Mouse (Mus musculus): ENCODE data around the gene Gm11541. TPM values are rescaled to one million over a fixed set of nuclear protein-coding genes. Genes with fewer than 3 reads are reported as not detected.

The Gm11541 gene
- total RNA-seq (2021): not detected
- long read RNA-seq, experiment 1: 0 reads
- long read RNA-seq, experiment 2: 0 reads

DNA sequence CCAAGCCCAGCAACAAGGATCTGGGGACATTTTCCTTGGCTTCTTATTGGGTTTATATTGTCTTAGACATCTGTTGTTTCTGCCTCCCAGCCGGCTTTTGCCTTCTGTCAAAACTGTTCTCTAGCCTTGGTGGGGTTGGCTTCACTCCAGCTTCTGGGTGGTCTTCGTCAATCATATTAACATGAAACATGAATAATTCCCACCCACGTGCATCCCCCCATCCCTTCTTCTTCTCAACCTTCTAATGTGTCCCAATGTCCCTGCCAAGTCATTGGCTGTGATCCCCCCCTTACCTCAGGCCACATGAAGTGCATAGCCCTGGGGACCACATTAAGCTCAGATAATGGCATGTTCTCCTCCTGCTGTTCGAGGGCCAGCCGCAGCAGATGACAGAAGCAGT is at the start of gene Gm11541:
Gm11541 (minus strand) TSS at position 28 of the 400 bp plus-strand sequence.
- no peak within 1 kb of the TSS for H3K27ac ChIP-seq
- intact Hi-C loops (cut with DNase I): no loop called here

DNA sequence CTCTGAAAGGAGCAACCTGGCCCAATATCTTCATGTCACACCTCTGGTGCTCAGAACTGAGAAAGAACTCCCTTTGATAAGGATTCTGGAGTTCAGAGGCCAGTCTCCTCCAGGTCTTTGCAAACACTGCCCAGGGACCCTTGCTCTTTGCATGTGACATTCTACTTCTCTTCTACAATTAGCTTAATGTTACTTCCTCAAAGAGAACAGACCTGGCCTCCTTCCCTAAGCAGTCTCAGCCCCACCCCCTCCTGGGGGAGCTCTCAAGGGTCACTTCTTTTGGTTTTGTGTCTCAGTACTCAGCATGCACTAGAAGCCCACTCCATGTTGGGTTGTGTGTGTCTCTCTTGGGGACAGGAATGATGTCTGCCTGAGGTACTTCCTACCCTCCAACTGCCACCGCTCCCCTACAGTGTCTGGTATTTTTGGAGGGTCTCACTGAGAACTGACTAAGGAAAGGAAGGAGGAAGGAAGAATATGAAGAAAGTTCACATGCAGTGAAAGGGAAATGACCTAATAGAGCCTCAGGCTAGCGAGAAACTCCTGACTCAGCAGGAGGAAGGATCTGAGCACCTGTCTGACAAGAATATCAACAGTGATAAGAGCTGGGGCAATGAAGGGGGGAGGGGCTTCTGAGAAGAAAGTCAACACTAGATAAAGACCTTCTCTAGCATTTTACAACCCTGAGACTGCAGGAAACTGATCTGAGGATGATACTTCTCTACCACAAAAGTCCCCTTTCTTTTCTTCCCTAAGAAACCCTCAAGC is 48.8 kb upstream of the Gm11541 start:
- Histone ChIP-seq H3K27ac (no peak overlapping the region), H3K4me3 (no peak overlapping the region)
- intact Hi-C loops (cut with DNase I): no loop called here
- no peak for DNase-seq (ENCODE audit: extremely low spot score in 1 of 2, low spot score in 2 of 2)
- TF ChIP-seq CTCF (IDR thresholded peaks at IDR 0.05): no peak

More for the DNA sequence above, at the start of gene Gm11541:
- H3K4me3 ChIP-seq: no peak within 1 kb of the TSS
- TF ChIP-seq CTCF (IDR thresholded peaks at IDR 0.05): no peak
- no peak for DNase-seq (ENCODE audit: extremely low spot score in 1 of 2, low spot score in 2 of 2)

DNA sequence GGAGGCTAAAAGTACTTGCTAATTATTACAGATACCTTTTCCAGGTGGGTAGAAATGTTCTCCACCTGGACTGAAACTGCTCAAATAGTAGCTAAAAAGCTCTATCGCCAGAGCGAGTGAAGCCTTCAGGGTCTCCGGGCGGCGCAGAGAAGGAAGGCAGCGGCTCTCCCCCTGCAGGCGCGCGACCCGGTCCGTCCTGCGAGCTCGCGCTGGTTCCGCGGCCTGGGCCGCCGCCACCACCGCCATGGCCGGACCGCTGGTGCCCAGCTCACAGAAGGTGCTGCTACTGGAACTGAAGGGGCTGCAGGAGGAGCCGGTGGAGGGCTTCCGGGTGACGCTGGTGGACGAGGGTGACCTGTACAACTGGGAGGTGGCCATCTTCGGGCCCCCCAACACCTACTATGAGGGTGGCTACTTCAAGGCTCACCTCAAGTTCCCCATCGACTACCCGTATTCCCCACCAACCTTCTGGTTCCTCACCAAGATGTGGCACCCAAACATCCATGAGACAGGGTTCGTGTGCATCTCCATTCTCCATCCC is 37.5 kb upstream of the Gm11541 start, which contains the start of gene Cdc34b:
Cdc34b (plus strand) TSS at position 51 of the 541 bp plus-strand sequence.
- no peak within 1 kb of the TSS for H3K27ac ChIP-seq
- DNase-seq (ENCODE audit: extremely low spot score in 1 of 2, low spot score in 2 of 2): no peak
- H3K4me3 ChIP-seq: no peak within 1 kb of the TSS
- intact Hi-C loops (cut with DNase I): no loop called here
- no peak for TF ChIP-seq CTCF (IDR thresholded peaks at IDR 0.05)

DNA sequence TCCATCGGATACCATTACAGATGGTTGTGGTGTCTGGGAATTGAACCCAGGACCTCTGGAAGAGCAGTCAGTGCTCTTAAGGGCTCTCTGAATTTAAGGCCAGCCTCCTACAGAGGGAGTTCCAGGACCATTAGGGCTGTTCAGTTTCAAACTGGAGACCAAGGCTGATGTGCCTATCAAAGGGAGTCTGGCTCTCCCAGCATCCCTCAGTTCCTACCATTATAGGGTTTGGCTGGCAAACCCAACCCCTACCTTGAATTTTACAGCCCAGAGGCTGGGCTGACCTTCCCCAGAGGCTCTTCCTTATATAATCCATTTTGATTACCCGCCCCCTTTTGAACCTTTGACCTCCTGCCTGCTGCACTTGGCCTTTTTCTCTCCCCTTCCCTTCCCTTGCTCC is 31.4 kb upstream of the Gm11541 start:
- no peak for TF ChIP-seq CTCF (IDR thresholded peaks at IDR 0.05)
- intact Hi-C loops (cut with DNase I): loop anchor here (5.0 kb wide), 1 partner anchor 42 kb away; no protein-coding TSS in a partner anchor

DNA sequence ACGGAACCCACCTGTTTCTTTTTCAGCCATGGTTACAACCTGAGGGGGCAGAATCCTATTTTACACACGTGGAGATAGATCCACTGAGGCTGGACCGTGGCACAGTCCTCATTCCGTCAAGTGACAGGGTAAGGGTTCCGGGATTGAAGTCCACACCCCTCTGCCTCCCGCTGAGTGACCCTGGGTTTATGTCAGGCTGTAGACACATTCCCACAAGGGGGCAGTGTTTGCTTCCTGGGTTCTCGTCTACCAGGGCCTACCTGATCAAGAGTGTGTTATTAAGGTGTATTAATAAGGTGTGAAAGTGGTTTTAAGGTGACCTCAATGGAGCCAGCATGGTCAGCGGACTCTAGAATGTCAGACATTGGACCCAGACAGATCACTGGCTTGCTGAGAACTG is 28.5 kb upstream of the Gm11541 start:
- TF ChIP-seq CTCF (IDR thresholded peaks at IDR 0.05): peak; percentile 43
- no peak for DNase-seq (ENCODE audit: extremely low spot score in 1 of 2, low spot score in 2 of 2)
- H3K4me3 ChIP-seq: no peak overlapping the region
- no peak overlapping the region for H3K27ac ChIP-seq
- intact Hi-C loops (cut with DNase I): no loop called here

More for the DNA sequence above, 31.4 kb upstream of the Gm11541 start:
- DNase-seq (ENCODE audit: extremely low spot score in 1 of 2, low spot score in 2 of 2): no peak
- H3K4me3 ChIP-seq: no peak overlapping the region
- H3K27ac ChIP-seq: no peak overlapping the region

DNA sequence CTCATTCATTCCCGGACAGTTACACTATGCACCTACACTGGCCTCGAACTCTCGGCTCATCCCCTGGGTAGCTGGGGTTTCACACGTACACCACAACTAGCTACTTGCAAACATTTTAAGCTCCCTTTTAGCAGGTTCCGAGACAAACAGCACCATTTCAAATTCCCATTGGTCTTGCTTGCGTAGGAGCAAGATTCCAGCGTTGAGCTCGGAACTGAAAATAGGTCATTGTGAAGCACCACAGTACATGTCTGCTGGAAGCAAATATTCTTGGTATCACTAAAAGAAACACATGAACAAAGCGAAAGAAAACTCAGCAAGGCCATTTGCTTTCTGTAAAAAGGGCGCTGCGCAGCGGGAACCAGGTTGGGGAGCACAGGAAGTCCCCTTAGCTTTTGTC is 26.9 kb upstream of the Gm11541 start:
- no peak overlapping the region for H3K4me3 ChIP-seq
- TF ChIP-seq CTCF (IDR thresholded peaks at IDR 0.05): no peak
- H3K27ac ChIP-seq: no peak overlapping the region
- intact Hi-C loops (cut with DNase I): loop anchor here (2.0 kb wide), 2 partner anchors 206 to 240 kb away; partner anchors contain the start of gene Col1a1
- peak in 1 of 2 experiments; percentile 10 for DNase-seq (ENCODE audit: extremely low spot score in 1 of 2, low spot score in 2 of 2)

DNA sequence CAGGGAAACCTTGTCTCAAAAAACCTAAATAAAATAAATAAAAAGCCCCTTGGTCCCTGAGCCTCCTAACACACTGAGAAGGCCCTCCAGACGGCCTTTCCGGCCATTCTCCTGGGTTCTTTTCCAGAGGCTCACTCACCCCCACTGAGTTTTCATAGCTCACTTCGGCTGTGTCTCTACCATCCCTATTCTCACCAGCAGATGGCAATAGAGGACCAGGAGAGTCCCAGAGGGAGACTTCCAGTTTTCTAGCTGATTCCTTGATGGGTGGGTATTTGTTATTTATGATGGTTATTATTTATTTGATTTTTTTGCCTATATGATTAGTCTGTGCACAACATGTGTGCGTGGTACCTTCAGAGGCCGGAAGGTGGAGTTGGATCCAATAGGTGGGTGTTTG is 26.0 kb upstream of the Gm11541 start:
- peak; percentile 50 to 74 for DNase-seq (ENCODE audit: extremely low spot score in 1 of 2, low spot score in 2 of 2)
- H3K4me3 ChIP-seq: no peak overlapping the region
- peak; percentile 93 for TF ChIP-seq CTCF (IDR thresholded peaks at IDR 0.05)
- H3K27ac ChIP-seq: no peak overlapping the region
- intact Hi-C loops (cut with DNase I): loop anchor here (1.0 to 2.0 kb wide), 3 partner anchors 56 to 241 kb away; partner anchors contain the start of gene Col1a1

DNA sequence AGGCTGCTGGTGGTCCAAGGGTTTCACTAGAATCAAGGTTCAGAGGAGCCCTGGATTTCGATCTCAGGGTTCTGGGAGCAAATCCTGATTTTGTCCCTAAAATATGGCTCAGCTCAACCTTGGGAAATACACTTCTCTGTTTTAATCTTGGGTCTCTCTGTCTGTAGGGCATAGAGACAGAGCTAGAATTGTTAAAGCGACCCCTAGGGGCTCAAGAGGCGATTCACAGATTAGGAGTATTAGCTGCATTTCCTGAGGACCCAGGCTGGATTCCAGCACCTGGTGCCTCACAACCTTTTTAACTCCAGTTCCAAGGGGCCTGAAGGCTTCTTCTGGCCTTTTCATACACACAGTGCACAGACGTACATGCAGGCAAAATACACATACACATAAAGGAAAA is 25.3 kb upstream of the Gm11541 start:
- intact Hi-C loops (cut with DNase I): no loop called here
- Histone ChIP-seq H3K27ac (no peak overlapping the region), H3K4me3 (no peak overlapping the region)
- DNase-seq (ENCODE audit: extremely low spot score in 1 of 2, low spot score in 2 of 2): no peak
- peak; percentile 23 for TF ChIP-seq CTCF (IDR thresholded peaks at IDR 0.05)

DNA sequence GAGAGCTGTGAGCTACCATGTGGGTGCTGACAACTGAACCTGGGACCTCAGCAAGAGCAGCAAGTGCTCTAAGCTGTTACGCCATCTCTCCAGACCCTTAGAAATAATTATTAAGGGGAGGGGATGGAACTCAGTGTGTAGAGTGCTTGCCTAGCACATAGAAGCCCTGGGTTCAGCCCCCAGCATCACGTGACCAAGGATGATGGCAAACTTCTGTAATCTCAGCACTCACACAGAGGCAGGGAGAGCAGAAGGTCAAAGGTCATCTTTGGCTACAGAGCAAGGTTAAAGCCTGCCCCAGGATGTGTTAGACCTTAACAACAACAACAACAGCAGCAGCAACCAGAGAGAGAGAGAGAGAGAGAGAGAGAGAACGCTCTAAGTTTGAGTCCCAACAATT is 24.2 kb upstream of the Gm11541 start:
- TF ChIP-seq CTCF (IDR thresholded peaks at IDR 0.05): no peak
- DNase-seq (ENCODE audit: extremely low spot score in 1 of 2, low spot score in 2 of 2): no peak
- intact Hi-C loops (cut with DNase I): no loop called here
- Histone ChIP-seq H3K4me3 (no peak overlapping the region), H3K27ac (no peak overlapping the region)

DNA sequence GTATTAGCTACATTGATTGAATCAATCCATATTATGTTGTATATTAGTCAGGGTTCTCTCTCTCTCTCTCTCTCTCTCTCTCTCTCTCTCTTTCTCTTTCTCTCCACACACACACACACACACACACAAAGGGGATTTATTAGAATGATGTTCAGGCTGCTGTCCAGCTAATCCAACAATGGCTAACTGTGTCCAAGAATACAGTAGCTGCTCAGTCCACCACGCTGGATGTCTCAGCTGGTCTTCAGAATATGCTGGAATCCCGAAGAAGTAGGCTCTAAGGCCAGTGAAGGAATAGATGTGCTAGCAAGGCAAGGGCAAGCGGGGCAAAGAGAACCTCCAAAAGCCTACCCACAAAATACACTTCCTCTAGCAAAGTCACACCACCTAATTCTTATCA is 23.0 kb upstream of the Gm11541 start:
- DNase-seq (ENCODE audit: extremely low spot score in 1 of 2, low spot score in 2 of 2): no peak
- intact Hi-C loops (cut with DNase I): no loop called here
- H3K4me3 ChIP-seq: no peak overlapping the region
- no peak for TF ChIP-seq CTCF (IDR thresholded peaks at IDR 0.05)
- no peak overlapping the region for H3K27ac ChIP-seq

DNA sequence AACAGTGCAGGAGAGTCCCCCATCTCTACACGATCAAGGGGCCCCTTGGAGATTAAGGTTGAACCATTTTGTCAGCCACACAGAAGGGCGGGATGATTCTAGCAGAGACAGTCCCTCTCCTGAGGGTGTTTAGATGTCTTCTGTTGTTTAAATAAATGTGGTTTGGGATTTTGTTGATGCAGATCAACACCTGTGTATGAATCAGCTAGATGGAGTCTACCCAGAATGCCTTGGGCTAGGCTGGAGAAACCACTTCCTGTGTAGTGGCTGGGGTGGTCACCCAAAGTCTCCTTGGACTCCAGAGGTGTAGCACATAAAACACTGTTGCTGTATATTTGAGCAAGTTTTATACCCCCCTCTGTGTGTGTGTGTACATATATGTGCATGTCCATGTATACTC is 14.9 kb upstream of the Gm11541 start:
- Histone ChIP-seq H3K27ac (no peak overlapping the region), H3K4me3 (no peak overlapping the region)
- TF ChIP-seq CTCF (IDR thresholded peaks at IDR 0.05): no peak
- no peak for DNase-seq (ENCODE audit: extremely low spot score in 1 of 2, low spot score in 2 of 2)
- intact Hi-C loops (cut with DNase I): loop anchor here (5.0 kb wide), 1 partner anchor 87 kb away; no protein-coding TSS in a partner anchor

DNA sequence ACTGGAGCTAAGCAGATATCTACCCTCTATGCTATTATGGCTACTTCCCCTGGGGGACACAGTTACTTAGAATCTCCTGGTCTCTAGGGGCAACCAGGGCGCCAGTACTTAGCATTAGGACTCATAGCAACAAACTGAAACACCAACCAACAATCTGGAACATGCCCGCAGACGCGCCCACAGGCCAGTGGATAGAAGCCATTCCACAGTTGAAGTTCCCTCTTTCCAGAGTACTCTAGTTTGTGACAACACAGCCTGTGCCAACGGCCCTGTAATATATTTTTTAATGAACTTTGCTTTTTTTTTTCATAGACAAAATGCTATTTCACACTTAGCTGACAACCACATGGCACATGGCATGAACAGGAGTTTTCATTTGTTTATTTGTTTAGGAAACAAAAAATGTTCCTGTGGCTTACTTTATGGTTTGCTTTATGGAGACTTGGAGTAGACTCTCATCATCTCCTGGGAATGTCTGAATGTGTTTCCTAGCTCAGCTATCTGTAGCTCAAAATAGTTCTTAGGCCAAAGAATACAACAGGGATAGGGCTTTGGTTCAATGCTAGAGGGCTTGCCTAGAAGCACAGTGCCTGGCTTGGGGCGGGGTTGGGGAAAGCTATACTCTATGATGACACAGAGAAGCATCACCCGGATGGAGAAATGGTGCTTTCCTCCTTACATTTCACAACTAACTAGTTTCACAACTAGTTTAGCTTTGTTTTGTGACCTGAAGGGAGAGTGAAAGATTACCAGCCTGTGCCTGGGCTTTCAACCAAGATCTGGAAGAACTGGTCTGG is 14.0 kb upstream of the Gm11541 start:
- intact Hi-C loops (cut with DNase I): loop anchor here (5.0 kb wide), 1 partner anchor 86 kb away; no protein-coding TSS in a partner anchor
- Histone ChIP-seq H3K4me3 (no peak overlapping the region), H3K27ac (no peak overlapping the region)
- TF ChIP-seq CTCF (IDR thresholded peaks at IDR 0.05): no peak
- no peak for DNase-seq (ENCODE audit: extremely low spot score in 1 of 2, low spot score in 2 of 2)
